Mouse (Mus musculus) erythroblast, embryonic 14.5 days (primary cell): Measurements from ENCODE around the gene Utrn. TPM values are rescaled to one million over a fixed set of nuclear protein-coding genes. Genes with fewer than 3 reads are reported as not detected.

ENCODE experiments used
- H3K27me3 ChIP-seq: 2 replicates; pipeline ENCODE4 v1.6.1; 2012; ENCODE audit warnings: inconsistent platforms; ENCODE audit not compliant: control insufficient read depth
- H3K36me3 ChIP-seq: 2 replicates; pipeline ENCODE4 v1.6.1; 2012; ENCODE audit warnings: mild to moderate bottlenecking, inconsistent platforms; ENCODE audit not compliant: control insufficient read depth
- H3K4me1 ChIP-seq: 2 replicates; pipeline ENCODE4 v1.6.1; 2012; ENCODE audit warnings: inconsistent platforms; ENCODE audit not compliant: control insufficient read depth
- H3K4me3 ChIP-seq: replicated peaks from 2 replicates; pipeline ENCODE3; 2012; ENCODE audit warnings: moderate library complexity, mild to moderate bottlenecking, inconsistent platforms
- H3K9me3 ChIP-seq: 2 replicates; pipeline ENCODE4 v1.6.1; 2012; ENCODE audit warnings: low read length, inconsistent platforms, mixed read lengths; ENCODE audit not compliant: control insufficient read depth
- GATA1 ChIP-seq: IDR thresholded peaks from 2 replicates; pipeline ENCODE4 v1.6.1; 2012; ENCODE audit warnings: low read length, inconsistent platforms, mixed read lengths
- TAL1 ChIP-seq: IDR thresholded peaks from 3 replicates; pipeline ENCODE4 v1.6.1; 2012; ENCODE audit warnings: low read length, inconsistent platforms, mixed read lengths
- polyA plus RNA-seq: library from polyadenylated mRNA; stranded (reverse); fragments of >175 nt; gene quantifications from 2 replicates; pipeline ENCODE4 v1.2.3, GENCODE M21; 2012

The Utrn gene
- polyA plus RNA-seq, 1 experiment: 0.01 TPM

DNA sequence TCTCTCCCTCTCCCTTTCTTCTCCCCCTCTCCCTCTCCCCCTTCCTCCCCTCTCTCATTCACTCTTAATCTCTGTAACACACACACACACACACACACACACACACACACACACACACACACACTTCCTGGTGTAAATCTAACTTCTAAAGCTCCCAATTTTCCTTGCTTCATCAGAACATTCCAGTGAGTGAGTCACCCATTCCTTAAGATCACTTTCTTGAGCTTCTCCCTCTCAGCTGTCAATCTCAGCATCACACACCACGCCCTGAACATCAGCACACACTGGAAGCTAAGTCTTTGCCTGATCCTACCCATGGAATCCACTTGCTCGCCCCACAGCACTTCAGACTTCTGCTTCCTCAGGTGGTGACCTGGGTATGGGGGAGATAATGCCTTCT, 58.3 kb downstream of the Utrn start:
- peaks cover 22% of the 10 kb centered on the region for H3K4me1 ChIP-seq
- H3K4me3 ChIP-seq: no peak overlapping the region
- TF ChIP-seq GATA1 (no peak), TAL1 (no peak)
- H3K36me3 ChIP-seq: no peaks in the 10 kb centered on the region
- H3K9me3 ChIP-seq: no peaks in the 10 kb centered on the region
- H3K27me3 ChIP-seq: no peaks in the 10 kb centered on the region

DNA sequence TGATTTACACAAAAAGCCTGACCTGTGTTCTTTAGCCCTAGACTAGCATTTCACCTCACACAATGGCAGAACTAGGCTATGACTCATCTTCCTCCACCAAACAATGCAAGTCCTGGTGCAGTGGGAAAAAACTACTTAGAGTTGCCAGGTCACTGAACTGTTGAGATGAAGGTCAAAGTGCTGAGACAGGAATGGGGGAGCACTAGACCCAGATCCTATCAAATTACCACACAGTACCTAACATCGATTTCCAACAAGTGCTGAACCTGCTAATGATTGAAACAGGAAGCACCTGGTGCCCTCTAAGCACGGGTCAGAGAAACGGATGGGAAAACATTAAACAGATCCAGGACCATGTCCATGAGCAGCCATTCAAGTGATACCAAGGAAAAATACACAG, 59.5 kb downstream of the Utrn start:
- Histone ChIP-seq H3K27me3 (no peaks in the 10 kb centered on the region), H3K4me3 (no peak overlapping the region), H3K4me1 (peaks cover 21% of the 10 kb centered on the region), H3K36me3 (no peaks in the 10 kb centered on the region), H3K9me3 (no peaks in the 10 kb centered on the region)
- TF ChIP-seq GATA1 (no peak), TAL1 (no peak)

DNA sequence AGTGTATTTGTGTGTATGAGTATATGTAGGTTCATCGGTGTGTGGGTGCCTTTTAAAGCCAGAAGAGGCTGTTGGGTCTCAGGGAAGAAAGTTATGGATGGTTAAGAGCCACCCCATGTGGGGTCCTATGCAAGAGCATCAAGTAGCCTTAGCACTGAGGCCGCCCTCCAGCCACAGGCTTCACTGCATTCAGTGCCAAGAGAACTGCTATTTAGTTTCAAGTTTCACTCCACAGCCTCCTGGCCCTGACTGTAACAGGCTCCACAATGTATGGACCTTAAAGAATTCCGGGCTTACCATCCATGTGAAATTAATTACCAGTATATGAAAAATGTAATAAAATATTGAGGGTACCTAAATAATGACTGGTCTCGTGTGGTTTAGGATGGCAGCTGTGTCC, 60.7 kb downstream of the Utrn start:
- Histone ChIP-seq H3K27me3 (no peaks in the 10 kb centered on the region), H3K4me1 (peaks cover 12% of the 10 kb centered on the region), H3K36me3 (no peaks in the 10 kb centered on the region), H3K4me3 (no peak overlapping the region), H3K9me3 (no peaks in the 10 kb centered on the region)
- TF ChIP-seq TAL1 (no peak), GATA1 (no peak)

DNA sequence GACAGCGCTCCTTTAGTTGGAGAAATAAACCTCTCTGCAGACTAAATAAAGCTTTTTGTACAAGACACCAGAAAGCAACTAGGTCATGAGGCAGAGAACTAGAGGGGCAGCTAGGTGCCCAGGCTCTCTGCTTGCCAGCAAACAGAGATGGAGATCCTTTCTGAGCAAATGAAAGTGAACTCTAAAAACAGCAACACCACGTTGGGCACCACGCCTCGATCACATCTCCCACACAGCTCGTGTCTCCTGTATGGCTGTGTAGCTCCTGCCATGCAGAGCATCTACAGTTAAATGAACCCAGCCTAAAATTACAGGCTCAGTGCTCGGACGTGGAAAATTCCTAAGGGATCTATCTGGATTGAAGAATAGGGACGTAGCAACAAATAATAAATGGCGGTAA, 61.5 kb downstream of the Utrn start:
- Histone ChIP-seq H3K4me3 (no peak overlapping the region), H3K27me3 (no peaks in the 10 kb centered on the region), H3K4me1 (peaks cover 5% of the 10 kb centered on the region), H3K36me3 (no peaks in the 10 kb centered on the region), H3K9me3 (no peaks in the 10 kb centered on the region)
- TF ChIP-seq GATA1 (no peak), TAL1 (no peak)

DNA sequence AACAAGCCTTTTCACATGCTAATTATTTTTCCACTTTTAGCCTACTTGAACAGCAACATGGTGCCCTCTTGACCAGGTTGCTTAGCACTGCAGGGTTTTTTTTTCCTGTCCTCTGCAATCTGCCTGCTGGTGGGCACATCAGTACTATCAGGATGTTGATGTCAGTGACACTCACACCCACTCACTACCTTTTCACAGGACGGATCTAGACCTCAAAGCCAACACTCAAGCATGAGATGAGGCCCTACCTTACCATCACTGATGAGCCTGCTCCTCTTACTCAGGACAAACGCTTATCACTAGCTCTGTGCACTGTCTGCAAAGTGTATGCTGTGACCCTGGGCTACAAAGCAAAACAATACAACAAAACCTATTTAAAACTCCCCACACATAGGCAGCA, 63.3 kb downstream of the Utrn start:
- TF ChIP-seq GATA1 (no peak), TAL1 (no peak)
- Histone ChIP-seq H3K27me3 (no peaks in the 10 kb centered on the region), H3K36me3 (no peaks in the 10 kb centered on the region), H3K4me3 (no peak overlapping the region), H3K4me1 (no peaks in the 10 kb centered on the region), H3K9me3 (no peaks in the 10 kb centered on the region)

DNA sequence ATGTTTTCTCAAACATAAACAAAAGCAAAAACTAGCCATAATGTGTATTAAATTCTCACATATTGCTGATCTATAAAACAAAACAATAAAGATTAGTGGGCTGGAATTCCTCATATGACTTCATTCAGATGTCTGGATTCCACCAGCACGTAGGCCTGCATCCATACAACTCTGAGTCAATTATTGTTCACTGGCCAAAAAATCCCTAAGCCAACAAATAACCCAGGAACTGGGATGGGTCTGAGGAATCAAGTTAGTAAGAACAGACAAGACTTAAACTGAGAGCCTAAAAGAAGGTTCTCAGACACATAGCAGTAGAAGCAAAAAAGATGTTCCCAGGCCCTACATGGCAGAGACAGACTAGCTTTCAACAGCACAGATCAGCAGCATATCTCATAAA, 65.2 kb downstream of the Utrn start:
- no peaks in the 10 kb centered on the region for H3K4me1 ChIP-seq
- H3K36me3 ChIP-seq: no peaks in the 10 kb centered on the region
- TF ChIP-seq TAL1 (no peak), GATA1 (no peak)
- no peaks in the 10 kb centered on the region for H3K9me3 ChIP-seq
- H3K27me3 ChIP-seq: no peaks in the 10 kb centered on the region
- H3K4me3 ChIP-seq: no peak overlapping the region

DNA sequence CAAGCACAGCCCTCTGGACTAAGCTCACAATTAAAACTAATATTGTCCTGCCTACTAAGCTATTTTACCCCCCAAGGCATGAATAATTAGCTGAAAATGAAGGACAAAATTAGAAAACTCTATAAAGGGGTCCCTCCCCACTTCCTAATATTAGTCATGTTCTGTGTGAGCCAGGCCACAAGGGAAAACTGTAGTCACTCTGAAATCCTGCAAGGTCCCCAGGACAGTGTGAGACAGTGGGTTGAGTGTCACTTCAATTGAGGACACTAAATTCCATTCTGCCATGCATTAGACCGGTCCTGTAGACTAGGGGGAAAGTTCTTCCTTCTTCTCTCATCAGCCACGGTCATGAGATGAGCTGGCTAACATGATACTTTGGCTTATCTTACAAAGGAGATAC, 69.7 kb downstream of the Utrn start:
- no peaks in the 10 kb centered on the region for H3K36me3 ChIP-seq

DNA sequence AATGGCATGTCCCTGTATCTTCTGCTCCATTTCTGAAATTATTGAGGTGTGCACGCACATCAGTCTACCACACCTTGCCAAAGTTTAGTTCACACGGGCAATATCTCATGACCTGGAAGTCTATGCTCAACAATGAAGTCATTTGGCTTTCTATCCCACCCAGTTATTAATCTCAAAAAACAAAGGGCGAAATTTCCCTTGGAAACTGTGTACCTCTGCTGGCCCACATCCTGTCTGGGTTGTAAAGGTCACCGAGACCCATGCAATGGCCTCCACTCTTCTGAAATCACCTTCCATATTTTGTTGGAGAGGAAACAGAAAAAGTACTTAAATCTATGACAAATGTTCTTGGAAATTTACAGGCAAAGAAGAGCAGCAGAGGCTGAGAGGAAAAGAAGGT, 70.9 kb downstream of the Utrn start:
- H3K4me1 ChIP-seq: no peaks in the 10 kb centered on the region
- no peak for TF ChIP-seq GATA1
- TF ChIP-seq TAL1: no peak

More for the DNA sequence above, 69.7 kb downstream of the Utrn start:
- Histone ChIP-seq H3K4me3 (no peak overlapping the region), H3K9me3 (no peaks in the 10 kb centered on the region), H3K4me1 (no peaks in the 10 kb centered on the region), H3K27me3 (no peaks in the 10 kb centered on the region)
- no peak for TF ChIP-seq TAL1
- TF ChIP-seq GATA1: no peak

DNA sequence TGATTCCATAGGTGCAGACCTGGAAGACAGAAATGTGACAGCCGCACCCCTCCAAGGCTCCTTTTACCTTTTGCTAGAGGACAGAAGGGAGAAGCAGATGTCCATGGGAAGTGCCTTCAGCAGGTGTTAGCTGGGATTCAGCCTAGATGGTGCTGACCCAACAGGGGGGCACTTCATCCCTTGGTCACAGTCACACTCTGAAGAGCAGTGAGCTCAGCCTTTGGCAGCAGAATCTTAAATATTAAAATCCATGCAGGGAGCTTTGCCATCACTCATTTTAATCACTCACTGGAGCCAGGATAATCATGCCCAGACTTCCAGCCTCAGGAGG, 72.7 kb downstream of the Utrn start:
- no peaks in the 10 kb centered on the region for H3K4me1 ChIP-seq
- H3K27me3 ChIP-seq: no peaks in the 10 kb centered on the region
- TF ChIP-seq TAL1 (no peak), GATA1 (no peak)

More for the DNA sequence above, 70.9 kb downstream of the Utrn start:
- H3K36me3 ChIP-seq: no peaks in the 10 kb centered on the region
- no peaks in the 10 kb centered on the region for H3K27me3 ChIP-seq
- no peak overlapping the region for H3K4me3 ChIP-seq
- H3K9me3 ChIP-seq: no peaks in the 10 kb centered on the region

DNA sequence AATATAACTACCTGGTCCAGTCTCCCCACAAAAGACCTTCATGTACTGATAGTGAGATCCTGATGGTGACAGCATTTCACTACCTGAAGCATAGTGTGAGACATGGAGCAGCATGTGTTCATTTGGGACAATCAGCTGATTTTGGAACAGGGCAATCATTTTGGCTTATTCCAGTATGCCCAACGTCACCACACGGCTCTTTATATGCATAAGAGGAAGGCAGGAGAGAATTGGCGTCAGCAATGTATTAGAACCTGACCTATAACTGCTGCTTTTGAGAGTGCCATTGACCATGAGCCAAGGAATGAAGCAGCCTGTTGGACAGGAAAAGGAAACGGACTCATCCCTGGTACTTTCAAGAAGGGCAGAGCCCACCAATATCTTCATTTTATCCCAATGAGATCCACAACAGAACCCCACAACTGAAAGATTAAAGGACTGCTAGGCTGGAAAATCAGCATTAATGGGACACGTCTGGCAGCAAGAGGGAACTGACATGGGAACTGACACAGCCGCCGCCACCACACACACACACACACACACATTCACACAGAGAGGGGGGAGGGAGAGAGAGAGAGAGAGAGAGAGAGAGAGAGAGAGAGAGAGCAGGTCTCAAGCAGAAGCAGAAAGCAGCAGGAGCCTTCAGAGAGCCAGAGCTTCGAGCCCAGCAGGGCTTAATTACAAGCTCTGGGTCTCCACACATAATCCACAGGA, 73.2 kb downstream of the Utrn start:
- H3K4me1 ChIP-seq: no peaks in the 10 kb centered on the region
- no peaks in the 10 kb centered on the region for H3K27me3 ChIP-seq
- no peak for TF ChIP-seq TAL1
- no peak for TF ChIP-seq GATA1
- H3K9me3 ChIP-seq: no peaks in the 10 kb centered on the region
- H3K4me3 ChIP-seq: no peak overlapping the region
- H3K36me3 ChIP-seq: no peaks in the 10 kb centered on the region

More for the DNA sequence above, 72.7 kb downstream of the Utrn start:
- Histone ChIP-seq H3K9me3 (no peaks in the 10 kb centered on the region), H3K4me3 (no peak overlapping the region), H3K36me3 (no peaks in the 10 kb centered on the region)
